Mouse (Mus musculus) granulocyte monocyte progenitor cell, adult 5-6 weeks (primary cell): ENCODE results near the gene Luc7l3. TPM values are rescaled to one million over a fixed set of nuclear protein-coding genes. Genes with fewer than 3 reads are reported as not detected.

Experiments
- ATAC-seq: replicated peaks from 2 replicates; pipeline ENCODE4 v1.8.0; 2016; ENCODE audit warnings: mild to moderate bottlenecking, moderate TSS enrichment, inconsistent platforms; ENCODE audit not compliant: poor library complexity, severe bottlenecking
- total RNA-seq, 2 experiments: library from RNA; stranded (forward) in 1 of 2; stranded (reverse) in 1 of 2; fragments of 200-712, 200-1000 nt in 1 of 2; fragments of >200 nt in 1 of 2; fragmentation: Nextera tagmentation in 1 of 2; gene quantifications; 2 replicates each; pipeline ENCODE4 v1.2.3; 2014 to 2017

Luc7l3 gene
- total RNA-seq, 2 experiments from 2014 or later = 172 to 335 TPM

GRCm38 (mm10) chr11:94339732-94340585 lies 18.2 kb upstream of the Luc7l3 start:
- ATAC-seq = peak; percentile 92

DNA sequence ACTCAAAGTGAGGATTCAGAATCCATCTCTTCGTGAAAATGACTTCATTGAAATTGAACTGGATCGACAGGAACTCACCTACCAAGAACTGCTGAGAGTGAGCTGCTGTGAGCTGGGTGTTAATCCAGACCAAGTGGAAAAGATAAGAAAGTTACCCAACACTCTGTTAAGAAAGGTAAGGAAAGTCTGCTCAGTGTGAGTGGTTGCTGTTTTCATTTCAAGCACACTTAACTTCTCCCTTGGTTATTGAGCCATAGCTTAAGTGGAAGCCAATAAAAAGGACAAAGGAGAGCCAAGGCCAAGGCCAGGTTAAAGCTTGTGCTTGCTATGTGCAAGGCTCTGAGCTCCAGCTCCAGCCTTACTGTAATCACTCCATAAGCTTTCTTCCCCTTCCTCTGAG lies 16.6 kb upstream of the Luc7l3 start:
- no peak for ATAC-seq

- no peak for ATAC-seq
Observed at GRCm38 (mm10) chr11:94336551-94336950, 14.8 kb upstream of the Luc7l3 start.

DNA sequence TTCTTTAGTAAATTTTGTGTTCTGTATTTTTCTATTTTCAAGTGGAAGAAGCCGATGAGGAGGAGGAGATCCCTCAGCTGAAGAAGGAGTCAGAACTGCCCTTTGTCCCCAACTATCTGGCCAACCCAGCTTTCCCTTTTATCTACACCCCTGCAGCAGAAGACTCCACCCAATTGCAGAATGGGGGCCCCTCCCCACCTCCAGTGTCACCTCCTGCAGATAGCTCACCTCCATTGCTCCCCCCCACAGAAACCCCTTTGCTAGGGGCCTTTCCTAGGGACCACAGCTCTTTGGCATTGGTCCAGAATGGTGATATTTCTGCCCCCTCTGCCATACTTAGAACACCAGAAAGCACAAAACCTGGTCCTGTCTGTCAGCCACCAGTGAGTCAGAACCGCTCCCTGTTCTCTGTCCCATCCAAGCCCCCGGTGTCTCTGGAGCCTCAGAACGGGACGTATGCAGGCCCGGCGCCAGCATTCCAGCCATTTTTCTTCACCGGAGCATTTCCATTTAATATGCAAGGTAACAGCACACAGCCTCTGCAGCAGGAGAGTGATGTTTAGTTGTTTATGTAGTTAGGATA lies 12.7 kb upstream of the Luc7l3 start:
- no peak for ATAC-seq

DNA sequence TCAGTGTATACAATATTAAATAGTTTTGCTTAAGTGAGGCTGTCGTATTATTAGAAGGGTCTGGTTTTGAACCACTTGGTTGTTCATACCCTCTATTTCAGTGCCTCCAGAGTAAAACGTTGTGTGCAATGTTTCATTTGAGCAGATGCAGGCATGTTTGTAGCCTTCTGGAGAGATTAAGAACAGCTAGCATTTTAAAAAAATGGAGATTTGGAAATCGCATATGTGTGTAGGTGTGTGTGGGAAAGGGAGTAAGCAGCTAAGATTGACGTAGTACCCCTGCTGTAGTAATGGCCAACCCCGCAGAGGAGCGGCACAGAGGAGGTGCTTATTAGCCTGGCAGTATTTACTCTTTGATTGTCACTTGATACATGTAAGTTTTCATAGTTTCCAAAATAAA lies 10.9 kb upstream of the Luc7l3 start:
- no peak for ATAC-seq

DNA sequence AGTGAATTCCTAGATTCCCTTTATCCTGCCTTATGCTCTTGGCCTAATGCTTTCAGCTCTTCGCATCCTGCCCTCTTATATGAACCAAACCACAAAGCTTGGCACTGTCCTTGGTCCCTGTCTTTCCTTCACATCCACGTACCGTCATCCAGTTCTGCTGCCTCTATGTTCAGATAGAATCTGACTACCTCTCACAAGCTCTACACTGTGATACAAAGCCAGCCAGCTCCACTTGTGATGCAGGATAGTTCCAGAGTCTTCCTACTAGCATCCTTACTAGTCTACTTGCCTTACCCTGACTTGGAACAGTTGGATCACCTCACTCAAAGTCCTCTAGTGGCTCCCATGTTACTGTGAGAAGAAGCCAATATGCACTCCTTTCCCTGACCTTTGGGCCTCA lies 8.4 kb upstream of the Luc7l3 start:
- no peak for ATAC-seq

DNA sequence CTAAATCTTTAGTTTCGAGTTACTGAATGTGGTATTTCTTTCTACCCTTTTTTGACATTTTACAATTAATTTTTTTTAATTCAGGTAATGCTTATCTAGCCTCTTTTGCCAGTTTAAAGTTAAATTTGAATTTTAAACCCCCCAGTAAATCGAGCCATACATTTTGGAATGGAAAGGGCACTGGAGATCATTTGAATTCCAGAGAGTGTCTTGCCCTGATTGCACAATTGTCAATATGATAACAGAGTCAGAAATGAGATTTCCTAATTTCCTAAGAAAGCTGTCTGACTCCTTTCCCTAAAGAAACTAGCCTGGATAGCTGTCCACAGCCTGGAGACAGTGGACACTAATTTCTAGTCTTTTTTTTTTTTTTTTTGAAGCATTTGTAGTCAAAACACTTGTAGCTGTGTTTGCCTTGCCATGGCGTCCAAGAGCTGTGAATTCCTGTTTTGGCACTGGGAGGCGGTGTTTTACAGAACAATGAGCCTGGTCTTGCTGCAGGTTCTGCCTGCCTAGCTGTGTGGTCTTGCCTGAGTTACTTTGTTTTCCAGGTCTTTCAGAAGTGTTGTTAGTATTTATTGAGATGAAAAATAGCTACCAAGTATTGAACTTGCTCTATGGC lies 7.6 kb upstream of the Luc7l3 start:
- ATAC-seq = peak; percentile 36; the same call in 1 of the 2 replicates

DNA sequence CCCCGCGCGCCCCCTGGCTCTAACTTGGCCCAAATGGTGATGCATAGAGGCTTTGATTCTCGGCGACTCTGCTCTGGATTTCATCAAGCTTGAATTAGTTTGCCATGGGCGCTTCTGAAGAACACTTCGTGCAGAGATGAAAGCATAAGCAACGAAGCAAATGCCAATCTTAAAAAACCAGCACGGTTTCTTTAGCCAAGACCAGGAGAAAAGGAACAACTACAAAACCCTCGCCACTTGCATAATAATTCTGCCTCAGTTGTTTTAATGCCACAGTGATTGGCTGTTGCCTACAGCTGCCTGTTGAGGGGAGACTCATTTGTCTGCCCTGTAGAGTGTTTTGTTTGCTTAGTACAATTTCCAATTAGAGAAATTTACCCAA lies 6.8 kb upstream of the Luc7l3 start:
- no peak for ATAC-seq

DNA sequence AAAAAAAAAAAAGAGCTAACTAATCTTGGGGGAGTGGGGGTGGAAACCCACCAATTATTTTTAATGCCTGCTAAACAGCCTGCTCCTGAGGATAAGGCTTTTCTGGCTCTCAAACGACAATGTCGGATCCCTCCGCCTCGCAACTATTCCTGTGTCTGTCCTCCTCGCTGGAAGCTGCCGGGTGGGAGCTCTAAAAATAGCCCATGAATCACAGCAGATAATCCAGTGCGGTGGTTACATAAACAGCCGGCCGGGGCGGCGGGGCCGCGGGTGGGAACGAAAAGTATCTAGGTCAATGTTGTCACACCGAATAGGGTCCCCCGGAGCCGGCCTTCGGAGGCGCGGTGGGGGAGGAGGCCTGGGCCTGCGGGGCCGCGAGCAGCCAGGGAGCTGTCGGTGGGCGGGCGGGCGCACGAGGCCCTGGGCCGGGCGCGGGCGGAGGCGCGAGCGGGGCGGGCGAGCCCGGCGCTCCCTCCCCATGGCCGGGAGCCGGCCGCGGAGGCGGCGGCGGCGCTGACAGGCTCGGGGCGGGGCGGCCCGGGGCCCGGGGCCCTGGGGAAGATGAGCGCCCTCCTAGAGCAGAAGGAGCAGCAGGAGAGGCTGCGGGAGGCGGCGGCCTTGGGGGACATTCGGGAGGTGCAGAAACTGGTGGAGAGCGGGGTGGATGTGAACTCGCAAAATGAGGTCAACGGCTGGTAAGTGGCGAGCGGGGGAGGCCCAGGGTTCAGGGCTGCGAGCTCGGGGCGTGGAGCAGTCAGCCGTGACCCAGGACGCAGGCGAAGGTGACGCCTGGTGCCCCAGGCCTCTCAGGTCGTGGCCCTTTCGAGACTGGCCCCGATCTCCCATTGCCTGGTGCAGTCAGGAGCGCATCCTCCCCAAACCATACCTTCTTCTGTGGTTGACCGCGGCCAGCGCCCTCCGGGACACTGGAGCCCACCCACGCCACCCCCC lies 6.2 kb upstream of the Luc7l3 start, which contains the start of gene Ankrd40:
Ankrd40 (plus strand) TSS at position 309 of the 951 bp plus-strand sequence.
- ATAC-seq = peak; percentile 91

DNA sequence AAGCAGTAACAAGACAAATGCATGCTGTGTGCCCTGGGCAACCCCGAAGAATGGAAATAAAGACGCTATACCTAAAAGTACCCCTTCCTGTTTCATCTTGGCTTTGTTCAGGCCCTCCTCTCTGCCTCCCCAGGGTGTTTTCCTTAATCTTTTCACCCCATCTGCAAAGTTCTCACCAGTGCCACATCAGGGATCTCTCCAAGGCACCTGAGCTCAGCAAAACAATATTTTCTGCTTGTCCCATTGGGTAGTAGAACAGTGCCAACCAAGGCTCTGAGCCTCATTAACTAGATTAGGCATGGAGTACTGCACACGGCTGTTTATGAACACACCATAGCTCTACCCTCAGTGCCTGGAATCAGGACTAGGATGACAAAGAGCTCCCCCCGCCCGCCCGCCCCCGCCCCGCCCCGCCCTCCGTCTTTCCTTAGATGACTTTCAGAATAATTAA lies 5.2 kb upstream of the Luc7l3 start:
- no peak for ATAC-seq

GRCm38 (mm10) chr11:94324618-94325017 lies 2.8 kb upstream of the Luc7l3 start:
- no peak for ATAC-seq

DNA sequence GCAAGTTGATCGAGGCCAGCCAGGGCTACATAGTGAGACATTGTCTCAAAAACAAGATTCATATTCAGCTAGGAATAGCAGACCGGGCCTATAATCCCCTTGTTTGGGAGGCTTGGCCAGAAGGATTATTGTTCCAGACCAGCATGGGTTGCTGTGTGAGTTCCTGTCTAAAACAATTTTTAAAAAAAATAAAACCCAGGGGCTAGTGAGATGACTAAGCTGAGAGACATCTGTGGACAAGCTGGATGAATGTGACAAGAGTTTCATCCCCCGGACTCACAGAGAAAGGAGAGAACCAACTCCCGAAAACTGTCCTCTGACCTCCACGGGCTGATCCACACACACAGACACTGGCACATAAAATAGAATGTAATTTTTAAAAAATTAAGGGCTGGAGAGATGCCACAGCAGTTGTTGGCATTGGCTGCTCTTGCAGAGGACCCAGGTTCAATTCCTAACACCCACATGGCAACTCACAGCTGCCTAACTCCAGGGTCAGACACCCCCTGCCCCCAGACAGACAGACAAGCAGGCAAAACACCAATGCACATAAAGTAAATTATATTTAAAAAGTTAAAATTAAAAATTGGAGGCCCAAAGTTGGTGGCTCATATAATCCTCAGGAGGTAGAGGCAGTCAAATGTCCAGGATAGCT lies 1.6 kb upstream of the Luc7l3 start:
- ATAC-seq = no peak

- ATAC-seq = no peak
Observed at GRCm38 (mm10) chr11:94322636-94323035, 848 bp upstream of the Luc7l3 start.

- peak; percentile 55 for ATAC-seq
Observed at GRCm38 (mm10) chr11:94320969-94321930, 538 bp downstream of the Luc7l3 start.

DNA sequence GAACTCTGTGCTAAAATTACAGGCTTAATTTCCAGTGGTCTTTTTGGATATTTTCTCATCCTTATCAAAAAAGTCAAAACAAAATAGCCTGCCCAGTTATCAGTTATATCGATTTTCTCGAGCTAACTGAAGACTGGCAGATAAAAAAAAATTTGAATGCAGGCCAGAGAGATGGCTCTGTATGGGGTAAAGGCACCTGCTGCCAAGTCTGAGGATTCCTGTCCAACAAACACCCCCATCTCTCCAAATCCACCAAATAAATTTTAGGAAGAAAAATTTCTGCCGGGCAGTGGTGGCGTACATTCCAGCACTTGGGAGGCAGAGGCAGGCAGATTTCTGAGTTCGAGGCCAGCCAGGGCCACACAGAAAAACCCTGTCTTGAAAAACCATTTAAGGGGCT lies 3.7 kb downstream of the Luc7l3 start:
- no peak for ATAC-seq

GRCm38 (mm10) chr11:94317515-94317914 lies 4.3 kb downstream of the Luc7l3 start:
- peak; percentile 18; the same call in 1 of the 2 replicates for ATAC-seq

DNA sequence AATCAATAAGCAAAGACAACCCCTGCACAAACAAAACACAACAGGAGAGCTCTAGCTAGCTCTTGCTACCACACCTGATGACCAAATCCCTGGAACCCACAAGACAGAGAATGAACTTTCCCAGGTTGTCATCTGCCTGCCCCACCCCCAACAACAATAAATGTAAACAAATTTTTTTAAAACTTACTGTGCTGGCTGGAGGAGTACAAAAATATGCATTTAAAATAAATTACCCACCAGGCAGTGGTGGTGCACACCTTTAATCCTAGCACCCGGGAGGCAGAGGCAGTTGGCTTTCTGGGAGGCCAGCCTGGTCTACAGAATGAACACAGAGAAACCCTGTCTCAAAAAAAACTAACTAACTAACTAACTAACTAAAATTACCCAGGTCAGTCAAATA lies 4.8 kb downstream of the Luc7l3 start:
- no peak for ATAC-seq

DNA sequence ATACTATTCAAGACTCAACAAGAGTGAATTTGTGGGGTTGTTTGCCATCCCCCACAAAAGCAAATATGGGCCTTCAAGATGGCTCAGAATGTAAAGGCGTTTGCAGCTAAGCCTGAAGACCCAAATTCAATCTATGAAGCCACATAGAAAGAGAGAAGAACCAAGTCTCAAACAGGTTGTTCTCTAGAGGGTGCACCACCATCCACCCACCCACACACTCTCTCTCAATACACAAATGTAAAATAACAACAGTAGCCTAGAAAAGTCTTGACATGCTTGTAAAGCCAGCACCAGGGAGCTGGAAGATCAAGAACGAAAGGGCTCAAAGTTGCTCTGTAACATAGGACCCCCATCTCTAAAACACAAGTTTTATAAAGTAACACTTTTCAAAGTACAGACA lies 5.3 kb downstream of the Luc7l3 start:
- no peak for ATAC-seq

- ATAC-seq = no peak
Observed at GRCm38 (mm10) chr11:94315308-94315707, 6.5 kb downstream of the Luc7l3 start.
